Mouse (Mus musculus) spleen, adult 2 months (tissue): Measurements from ENCODE around the gene Rora. TPM values are rescaled to one million over a fixed set of nuclear protein-coding genes. Genes with fewer than 3 reads are reported as not detected.
A peak's percentile ranks its signal among the peaks of the same experiment; 100 is the strongest.

Experiments used
- DNase-seq, 2 experiments: peaks; one replicate each; pipeline versions ENCODE4 v3.0.0 to v3.0.0-alpha.2; 2012 to 2021; ENCODE audit warnings: low spot score in 2 of 2, low read depth in 1 of 2
- H3K27ac ChIP-seq: fragments of 200-500 bp; 2 replicates; pipeline ENCODE4 v1.5.1; 2012; ENCODE audit warnings: low read length, inconsistent platforms; ENCODE audit not compliant: insufficient read depth
- H3K27me3 ChIP-seq: fragments of 200-500 bp; 2 replicates; pipeline ENCODE4 v1.6.1; 2012; ENCODE audit warnings: mild to moderate bottlenecking, moderate library complexity, low read length, inconsistent platforms; ENCODE audit not compliant: control insufficient read depth, insufficient read depth
- H3K36me3 ChIP-seq: fragments of 200-500 bp; 2 replicates; pipeline ENCODE4 v1.6.1; 2012; ENCODE audit warnings: mild to moderate bottlenecking, low read length, inconsistent platforms; ENCODE audit not compliant: control insufficient read depth, insufficient read depth
- H3K4me1 ChIP-seq: fragments of 200-500 bp; 2 replicates; pipeline ENCODE4 v1.6.1; 2011; ENCODE audit warnings: inconsistent platforms; ENCODE audit not compliant: control insufficient read depth, insufficient read depth, insufficient read length
- H3K4me3 ChIP-seq: fragments of 200-500 bp; 2 replicates; pipeline ENCODE4 v1.5.1; 2011; ENCODE audit warnings: mild to moderate bottlenecking, inconsistent platforms; ENCODE audit not compliant: insufficient read depth, insufficient read length; ENCODE audit errors: extremely low read depth
- CTCF ChIP-seq: fragments of 200-500 bp; IDR thresholded peaks from 2 replicates; pipeline ENCODE4 v1.5.1; 2011; ENCODE audit warnings: mild to moderate bottlenecking, inconsistent platforms; ENCODE audit not compliant: insufficient read depth, insufficient read length, insufficient replicate concordance; ENCODE audit errors: extremely low read depth
- POLR2A ChIP-seq: fragments of 200-500 bp; IDR thresholded peaks from 2 replicates; pipeline ENCODE4 v1.6.1; 2011; ENCODE audit warnings: low read depth, low read length, inconsistent platforms
- WGBS: fragments of 180-500 bp; shearing (Covaris S2); methylation state at CpG from one replicate; pipeline ENCODE4 v1.1.7; 2018; 5-methylcytosine and 5-hydroxymethylcytosine counted together
- polyA plus RNA-seq: library from polyadenylated mRNA; depleted of rRNA; stranded (reverse); fragments of >200 nt; gene quantifications from 2 replicates; pipeline ENCODE4 v1.2.3, GENCODE M21; 2012

Gene Rora
- polyA plus RNA-seq, 1 experiment = 1.7 TPM

GRCm38 (mm10) chr9:68688151-68688550 is 34.6 kb downstream of the Rora start:
- no peaks in the 10 kb centered on the region for H3K4me1 ChIP-seq
- H3K36me3 ChIP-seq = no peaks in the 10 kb centered on the region
- no peak overlapping the region for H3K27ac ChIP-seq
- TF ChIP-seq POLR2A = no peak
- no peak for TF ChIP-seq CTCF
- H3K4me3 ChIP-seq = no peak overlapping the region
- no peak for DNase-seq
- WGBS = 90% methylated on average over 2 of the region's 2 CpGs
- H3K27me3 ChIP-seq = no peaks in the 10 kb centered on the region

- TF ChIP-seq CTCF (peak; percentile 8; the same call in 1 of the 2 replicates), POLR2A (no peak)
- H3K4me1 ChIP-seq = no peaks in the 10 kb centered on the region
- H3K27ac ChIP-seq = no peak overlapping the region
- no peak overlapping the region for H3K4me3 ChIP-seq
- H3K27me3 ChIP-seq = no peaks in the 10 kb centered on the region
- WGBS = 38% methylated on average over 4 of the region's 4 CpGs
- no peaks in the 10 kb centered on the region for H3K36me3 ChIP-seq
- peak in 1 of 2 experiments; percentile 5 for DNase-seq
Observed at GRCm38 (mm10) chr9:68689351-68689750, 35.8 kb downstream of the Rora start.

GRCm38 (mm10) chr9:68694889-68695495 is 41.4 kb downstream of the Rora start:
- DNase-seq = no peak
- H3K27me3 ChIP-seq = no peaks in the 10 kb centered on the region
- no peak overlapping the region for H3K27ac ChIP-seq
- TF ChIP-seq CTCF (no peak), POLR2A (no peak)
- WGBS = 77% methylated on average over 4 of the region's 4 CpGs
- H3K36me3 ChIP-seq = no peaks in the 10 kb centered on the region
- H3K4me3 ChIP-seq = no peak overlapping the region
- no peaks in the 10 kb centered on the region for H3K4me1 ChIP-seq

- no peak for DNase-seq
Observed at GRCm38 (mm10) chr9:68695496-68695969, 41.9 kb downstream of the Rora start.

GRCm38 (mm10) chr9:68696425-68696956 is 42.9 kb downstream of the Rora start:
- no peak overlapping the region for H3K27ac ChIP-seq
- 68% methylated on average over 3 of the region's 3 CpGs for WGBS
- no peak for DNase-seq
- TF ChIP-seq CTCF (no peak), POLR2A (no peak)
- no peak overlapping the region for H3K4me3 ChIP-seq
- H3K36me3 ChIP-seq = no peaks in the 10 kb centered on the region
- H3K4me1 ChIP-seq = no peaks in the 10 kb centered on the region
- H3K27me3 ChIP-seq = no peaks in the 10 kb centered on the region

More at GRCm38 (mm10) chr9:68695496-68695969, 41.9 kb downstream of the Rora start:
- H3K27ac ChIP-seq = no peak overlapping the region
- H3K27me3 ChIP-seq = no peaks in the 10 kb centered on the region
- no peaks in the 10 kb centered on the region for H3K36me3 ChIP-seq
- TF ChIP-seq POLR2A (no peak), CTCF (no peak)
- no peak overlapping the region for H3K4me3 ChIP-seq
- WGBS = 86% methylated on average over 16 of the region's 16 CpGs
- no peaks in the 10 kb centered on the region for H3K4me1 ChIP-seq

GRCm38 (mm10) chr9:68699341-68699740 is 45.8 kb downstream of the Rora start:
- TF ChIP-seq POLR2A = no peak
- TF ChIP-seq CTCF = no peak
- no peak for DNase-seq
- 92% methylated on average over 1 of the region's 1 CpGs for WGBS

GRCm38 (mm10) chr9:68699856-68700255 is 46.3 kb downstream of the Rora start:
- Histone ChIP-seq H3K4me1 (no peaks in the 10 kb centered on the region), H3K27ac (no peak overlapping the region), H3K27me3 (no peaks in the 10 kb centered on the region), H3K36me3 (no peaks in the 10 kb centered on the region), H3K4me3 (no peak overlapping the region)
- 84% methylated on average over 4 of the region's 4 CpGs for WGBS
- no peak for DNase-seq
- TF ChIP-seq POLR2A = no peak
- TF ChIP-seq CTCF = no peak

More at GRCm38 (mm10) chr9:68699341-68699740, 45.8 kb downstream of the Rora start:
- Histone ChIP-seq H3K4me1 (no peaks in the 10 kb centered on the region), H3K27ac (no peak overlapping the region), H3K36me3 (no peaks in the 10 kb centered on the region), H3K27me3 (no peaks in the 10 kb centered on the region), H3K4me3 (no peak overlapping the region)

GRCm38 (mm10) chr9:68707636-68708035 is 54.0 kb downstream of the Rora start:
- H3K27ac ChIP-seq = no peak overlapping the region
- DNase-seq = no peak
- 62% methylated on average over 5 of the region's 5 CpGs for WGBS
- no peaks in the 10 kb centered on the region for H3K4me1 ChIP-seq
- no peak overlapping the region for H3K4me3 ChIP-seq
- no peaks in the 10 kb centered on the region for H3K36me3 ChIP-seq
- no peaks in the 10 kb centered on the region for H3K27me3 ChIP-seq
- TF ChIP-seq POLR2A (no peak), CTCF (no peak)
